Mouse (Mus musculus) neural tube, embryonic 14.5 days (tissue): ENCODE measurements around the gene Ankrd17. TPM values are rescaled to one million over a fixed set of nuclear protein-coding genes. Genes with fewer than 3 reads are reported as not detected.

Experiments used
- ATAC-seq: fragments of 200-750 bp; cut with Nextera tagmentation; 2 replicates; pipeline ENCODE4 v1.8.0; 2017; ENCODE audit warnings: low read depth, mild to moderate bottlenecking, moderate TSS enrichment, moderate library complexity
- H3K27ac ChIP-seq: fragments of 300-500 bp; sonication (generic); 2 replicates; pipeline ENCODE4 v1.5.1; 2014; ENCODE audit warnings: low read depth, mild to moderate bottlenecking, control low read depth, low read length, moderate library complexity, mixed read lengths
- H3K27me3 ChIP-seq: fragments of 300-500 bp; sonication (generic); 2 replicates; pipeline ENCODE4 v1.6.1; 2014; ENCODE audit warnings: low read length; ENCODE audit not compliant: control insufficient read depth, insufficient read depth
- H3K36me3 ChIP-seq: fragments of 300-500 bp; sonication (generic); 2 replicates; pipeline ENCODE4 v1.6.1; 2014; ENCODE audit warnings: low read length, mixed read lengths; ENCODE audit not compliant: control insufficient read depth, insufficient read depth
- H3K4me1 ChIP-seq: fragments of 300-500 bp; sonication (generic); 2 replicates; pipeline ENCODE4 v1.6.1; 2014; ENCODE audit warnings: low read length; ENCODE audit not compliant: control insufficient read depth, insufficient read depth
- H3K4me2 ChIP-seq: fragments of 300-500 bp; sonication (generic); 2 replicates; pipeline ENCODE4 v1.6.1; 2014; ENCODE audit warnings: mild to moderate bottlenecking, low read depth, low read length, control low read depth
- H3K4me3 ChIP-seq: fragments of 300-500 bp; sonication (generic); 2 replicates; pipeline ENCODE4 v1.5.1; 2014; ENCODE audit warnings: low read depth, low read length, control low read depth, mixed read lengths
- H3K9ac ChIP-seq: fragments of 300-500 bp; sonication (generic); replicated peaks from 2 replicates; pipeline ENCODE4 v1.6.1; 2014; ENCODE audit warnings: low read depth, mild to moderate bottlenecking, control low read depth, low read length, mixed read lengths
- H3K9me3 ChIP-seq: fragments of 300-500 bp; sonication (generic); 2 replicates; pipeline ENCODE4 v1.6.1; 2016; ENCODE audit warnings: low read length; ENCODE audit not compliant: control insufficient read depth
- WGBS: fragments of 180-500 bp; shearing (Covaris S2); extraction: QIAGEN DNeasy Blood & Tissue Kit; methylation state at CpG from one replicate; pipeline ENCODE4 v1.1.7; 2014; 5-methylcytosine and 5-hydroxymethylcytosine counted together
- polyA plus RNA-seq: library from polyadenylated mRNA; unstranded; fragments of >200 nt; fragmentation: Nextera tagmentation; extraction: Ambion mirVana; gene quantifications from 2 replicates; pipeline ENCODE4 v1.2.1, GENCODE M21; 2014

Gene Ankrd17
- polyA plus RNA-seq, 1 experiment from 2014 or later: 41.1 TPM

DNA sequence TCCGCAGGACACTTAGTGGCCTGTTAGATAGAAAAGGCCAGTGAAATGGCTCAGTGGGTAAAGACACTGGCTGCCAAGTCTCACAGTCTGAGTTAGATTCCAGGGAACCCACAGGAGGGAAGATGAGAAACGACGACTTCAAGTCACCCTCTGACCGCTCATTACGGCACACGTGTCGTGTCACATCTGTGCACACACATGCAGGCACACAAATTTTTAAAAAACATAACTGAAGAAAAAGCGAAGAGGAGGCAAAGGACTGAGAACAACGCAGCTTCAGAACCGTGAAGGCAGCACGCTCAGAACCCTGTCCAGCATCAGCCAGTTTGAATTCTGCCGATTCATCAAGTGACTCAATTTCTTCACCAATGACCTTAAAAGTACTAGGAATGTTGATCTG is 153.0 kb downstream of the Ankrd17 start:
- ATAC-seq: no peak
- peaks cover 28% of the 10 kb centered on the region for H3K36me3 ChIP-seq
- no peak overlapping the region for H3K9ac ChIP-seq
- H3K27me3 ChIP-seq: no peaks in the 10 kb centered on the region
- no peak overlapping the region for H3K4me2 ChIP-seq
- 97% methylated on average over 12 of the region's 12 CpGs for WGBS
- no peaks in the 10 kb centered on the region for H3K4me1 ChIP-seq
- no peaks in the 10 kb centered on the region for H3K9me3 ChIP-seq
- no peak overlapping the region for H3K27ac ChIP-seq
- no peak overlapping the region for H3K4me3 ChIP-seq

DNA sequence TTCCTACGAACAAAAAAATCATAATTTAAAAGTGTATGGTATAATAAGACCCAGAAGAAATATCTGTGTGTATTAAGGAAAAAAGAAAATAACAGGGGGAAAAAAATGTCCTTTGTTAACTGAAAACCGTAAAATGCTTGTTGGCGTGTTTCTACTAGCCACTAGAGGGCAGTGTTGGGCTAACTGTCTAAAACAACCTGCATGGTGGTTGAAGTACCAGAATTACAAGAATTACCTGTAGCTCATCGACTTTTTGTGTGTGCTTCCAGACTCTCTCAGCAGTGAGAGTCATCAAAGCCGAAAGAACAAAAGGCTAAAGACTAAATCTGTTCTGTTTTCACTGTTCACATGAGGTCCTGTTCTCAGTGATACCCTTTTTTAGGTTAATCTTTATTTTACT is 163.2 kb downstream of the Ankrd17 start:
- Histone ChIP-seq H3K36me3 (no peaks in the 10 kb centered on the region), H3K4me2 (no peak overlapping the region), H3K9me3 (no peaks in the 10 kb centered on the region), H3K27me3 (no peaks in the 10 kb centered on the region), H3K9ac (no peak overlapping the region), H3K4me1 (no peaks in the 10 kb centered on the region), H3K27ac (no peak overlapping the region), H3K4me3 (no peak overlapping the region)
- ATAC-seq: peak; percentile 49; the same call in 1 of the 2 replicates
- 23% methylated on average over 5 of the region's 5 CpGs for WGBS

GRCm38 (mm10) chr5:90202447-90203117 is 163.8 kb downstream of the Ankrd17 start:
- H3K4me1 ChIP-seq: no peaks in the 10 kb centered on the region
- WGBS: 80% methylated on average over 9 of the region's 9 CpGs
- H3K27ac ChIP-seq: no peak overlapping the region
- no peaks in the 10 kb centered on the region for H3K36me3 ChIP-seq
- no peak overlapping the region for H3K4me3 ChIP-seq
- no peak overlapping the region for H3K9ac ChIP-seq
- no peaks in the 10 kb centered on the region for H3K9me3 ChIP-seq
- H3K4me2 ChIP-seq: no peak overlapping the region
- H3K27me3 ChIP-seq: no peaks in the 10 kb centered on the region
- no peak for ATAC-seq

DNA sequence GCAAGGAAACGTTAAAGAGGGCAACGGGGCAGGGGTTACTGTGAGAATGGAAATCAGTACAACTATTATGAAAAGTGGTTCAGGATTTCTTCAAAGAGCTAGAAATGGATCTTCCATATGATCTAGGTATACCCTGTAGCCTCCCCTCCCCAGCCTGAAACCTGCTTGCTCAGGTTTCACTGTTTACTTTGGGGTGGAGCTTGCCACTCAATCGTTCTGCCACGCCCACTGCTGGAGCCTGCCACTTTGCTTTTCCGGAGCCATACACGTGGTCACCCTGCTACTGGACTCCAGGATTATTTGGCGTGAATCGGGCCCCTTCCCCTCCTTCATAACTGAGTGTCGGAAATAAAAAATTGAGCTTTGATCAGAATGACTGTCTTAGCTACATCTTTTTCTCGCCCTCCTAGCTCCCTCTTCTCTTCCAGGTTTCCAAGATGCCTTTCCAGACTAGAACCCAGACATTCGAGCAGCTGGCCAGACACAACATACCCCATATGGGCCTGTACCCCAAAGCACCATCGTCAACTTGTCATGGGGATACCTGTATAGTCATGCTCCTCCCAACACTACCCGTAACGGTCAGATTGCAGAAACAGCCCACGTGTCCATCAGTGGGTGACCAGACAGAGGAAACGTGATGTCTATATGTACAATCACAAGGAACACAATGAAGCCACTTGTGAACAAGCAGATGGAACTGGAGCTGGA is 166.3 kb downstream of the Ankrd17 start:
- no peak for ATAC-seq
- 59% methylated on average over 16 of the region's 16 CpGs for WGBS
- Histone ChIP-seq H3K9me3 (no peaks in the 10 kb centered on the region), H3K27ac (no peak overlapping the region), H3K4me1 (no peaks in the 10 kb centered on the region), H3K4me3 (no peak overlapping the region), H3K27me3 (no peaks in the 10 kb centered on the region), H3K36me3 (no peaks in the 10 kb centered on the region), H3K9ac (no peak overlapping the region), H3K4me2 (no peak overlapping the region)

DNA sequence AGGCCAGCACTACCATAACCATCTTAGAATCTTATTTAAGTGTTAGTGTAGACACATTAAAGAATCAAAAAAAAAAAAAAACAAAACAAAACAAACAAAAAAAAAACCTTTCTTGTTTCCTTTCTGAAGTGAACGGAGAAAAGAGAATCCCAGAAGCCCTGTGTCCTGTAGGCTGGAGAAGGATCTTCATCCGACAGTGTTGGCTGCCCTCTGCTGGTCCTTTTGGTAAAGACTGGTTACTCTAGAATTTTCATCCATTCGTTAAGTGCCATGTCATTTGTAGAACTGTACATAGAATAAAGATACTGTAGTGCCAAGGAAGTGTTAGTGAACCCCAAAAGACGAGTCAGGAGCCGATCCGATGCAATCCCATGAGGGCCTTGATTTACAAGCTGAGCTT is 171.5 kb downstream of the Ankrd17 start:
- Histone ChIP-seq H3K27me3 (no peaks in the 10 kb centered on the region), H3K4me2 (no peak overlapping the region), H3K4me3 (no peak overlapping the region), H3K27ac (no peak overlapping the region), H3K9me3 (no peaks in the 10 kb centered on the region), H3K9ac (no peak overlapping the region), H3K36me3 (no peaks in the 10 kb centered on the region), H3K4me1 (no peaks in the 10 kb centered on the region)
- peak; percentile 89 for ATAC-seq
- WGBS: 23% methylated on average over 6 of the region's 6 CpGs

DNA sequence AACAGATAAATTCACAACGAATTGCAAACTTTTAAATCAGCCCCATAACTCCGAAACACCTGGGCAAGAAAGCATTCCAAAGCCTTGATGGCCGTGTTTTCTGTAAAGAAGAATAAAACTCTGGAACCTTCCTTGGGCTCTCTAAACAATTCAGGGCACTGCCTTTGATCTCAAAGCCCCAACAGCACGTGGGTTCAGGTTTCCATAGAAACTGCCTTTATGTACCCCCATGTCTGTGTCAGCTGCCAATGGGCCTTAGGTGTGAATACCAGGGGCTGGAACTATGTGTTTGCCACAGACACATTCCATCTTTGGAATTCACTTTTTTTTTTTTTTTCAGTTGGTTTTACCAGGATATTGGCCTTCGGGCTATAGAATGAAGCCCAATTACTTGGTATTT is 183.6 kb downstream of the Ankrd17 start:
- H3K27me3 ChIP-seq: no peaks in the 10 kb centered on the region

DNA sequence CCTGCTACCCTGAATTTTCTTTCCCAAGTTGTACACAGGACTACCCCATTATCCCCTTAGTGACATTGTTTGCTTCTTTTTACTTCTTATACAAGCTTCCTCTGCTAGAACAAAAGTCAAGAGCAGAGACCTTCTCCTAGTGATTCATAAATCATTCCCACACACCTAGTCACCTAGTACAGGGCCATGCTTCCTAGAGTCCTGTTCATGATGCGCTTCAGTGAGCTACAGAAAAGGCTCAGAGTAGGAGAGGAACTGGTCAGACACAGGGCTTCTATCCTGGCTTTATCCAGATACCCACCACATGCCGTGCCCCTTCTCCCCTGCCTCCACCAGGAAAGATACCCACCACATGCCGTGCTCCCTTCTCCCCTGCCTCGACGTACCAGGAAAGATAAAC is 187.3 kb downstream of the Ankrd17 start:
- Histone ChIP-seq H3K27ac (no peak overlapping the region), H3K4me1 (no peaks in the 10 kb centered on the region), H3K36me3 (no peaks in the 10 kb centered on the region), H3K4me2 (no peak overlapping the region), H3K4me3 (no peak overlapping the region), H3K9ac (no peak overlapping the region), H3K9me3 (no peaks in the 10 kb centered on the region), H3K27me3 (no peaks in the 10 kb centered on the region)
- 83% methylated on average over 5 of the region's 5 CpGs for WGBS
- no peak for ATAC-seq

More for the DNA sequence above, 183.6 kb downstream of the Ankrd17 start:
- H3K9ac ChIP-seq: no peak overlapping the region
- no peak overlapping the region for H3K27ac ChIP-seq
- no peak for ATAC-seq
- no peaks in the 10 kb centered on the region for H3K9me3 ChIP-seq
- H3K4me2 ChIP-seq: no peak overlapping the region
- H3K4me3 ChIP-seq: no peak overlapping the region
- H3K36me3 ChIP-seq: no peaks in the 10 kb centered on the region
- WGBS: 67% methylated on average over 5 of the region's 5 CpGs
- no peaks in the 10 kb centered on the region for H3K4me1 ChIP-seq

DNA sequence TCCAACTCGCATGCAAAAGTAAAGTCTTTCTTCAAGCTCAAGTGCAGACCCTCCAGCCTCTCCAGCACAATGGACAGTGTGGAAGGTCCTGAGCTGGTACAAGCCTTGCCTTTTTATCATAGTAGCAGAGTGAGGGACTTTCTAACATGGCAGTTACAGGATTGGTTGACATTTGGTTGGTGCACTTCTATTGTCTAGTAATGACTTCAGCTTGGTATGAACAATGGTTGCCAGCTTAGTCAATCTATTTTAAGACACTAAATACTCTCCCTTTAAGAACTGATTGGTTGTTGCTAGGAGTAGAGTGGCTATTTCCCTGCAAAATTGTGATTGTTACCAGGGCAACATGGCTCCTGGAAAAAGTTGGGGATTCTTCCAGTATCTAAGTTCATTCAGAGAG is 188.3 kb downstream of the Ankrd17 start:
- 83% methylated on average over 1 of the region's 1 CpGs for WGBS
- no peaks in the 10 kb centered on the region for H3K27me3 ChIP-seq
- no peaks in the 10 kb centered on the region for H3K4me1 ChIP-seq
- H3K4me3 ChIP-seq: no peak overlapping the region
- H3K9me3 ChIP-seq: no peaks in the 10 kb centered on the region
- H3K4me2 ChIP-seq: no peak overlapping the region
- H3K27ac ChIP-seq: no peak overlapping the region
- ATAC-seq: peak; percentile 49
- no peaks in the 10 kb centered on the region for H3K36me3 ChIP-seq
- H3K9ac ChIP-seq: no peak overlapping the region
